Mouse (Mus musculus): ENCODE data around the gene Vmn2r28.
"Not testable (repeated sequence)": the region's sequence is repeated elsewhere in the genome, so short reads cannot be mapped to it uniquely, and the experiment has no call there.

Gene Vmn2r28

GRCm38 (mm10) chr7:5493856-5494255 is at the start of gene Vmn2r28:
Gene Vmn2r28 (minus strand): TSS chr7:5493956.
- DNase-seq = not testable (repeated sequence)

GRCm38 (mm10) chr7:5540770-5541436 is 47.1 kb upstream of the Vmn2r28 start:
- DNase-seq = not testable (repeated sequence)

GRCm38 (mm10) chr7:5456674-5457073 is 37.1 kb downstream of the Vmn2r28 start, which contains the start of gene Vmn1r59:
Gene Vmn1r59 (minus strand): TSS chr7:5456774.
- DNase-seq = no peak

- not testable (repeated sequence) for DNase-seq
Measured at GRCm38 (mm10) chr7:5454011-5454410, 39.7 kb downstream of the Vmn2r28 start.

DNA sequence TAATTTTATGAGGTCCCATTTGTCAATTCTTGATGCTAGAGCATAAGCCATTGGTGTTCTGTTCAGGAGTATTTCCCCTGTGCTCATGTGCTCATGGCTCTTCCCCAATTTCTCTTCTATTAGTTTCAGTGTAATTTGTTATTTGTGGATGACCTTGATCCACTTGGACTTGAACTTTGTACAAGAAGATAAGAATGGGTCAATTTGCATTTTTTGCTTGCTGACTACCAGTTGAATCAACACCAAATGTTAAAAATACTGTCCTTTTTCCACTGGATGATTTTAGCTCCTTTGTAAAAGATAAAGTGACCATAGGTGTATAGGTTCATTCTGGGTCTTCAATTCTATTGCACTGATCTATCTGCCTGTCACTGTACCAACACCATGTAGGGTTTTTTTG is 45.1 kb downstream of the Vmn2r28 start:
- DNase-seq = no peak

All from thymus, postnatal 36 days (tissue).